Mouse (Mus musculus) limb, embryonic 14.5 days (tissue): ENCODE data around the gene Ubtd2. TPM values are rescaled to one million over a fixed set of nuclear protein-coding genes. Genes with fewer than 3 reads are reported as not detected.
"Not testable (repeated sequence)": the region's sequence is repeated elsewhere in the genome, so short reads cannot be mapped to it uniquely, and the experiment has no call there.

ENCODE experiments used
- ATAC-seq: fragments of 200-750 bp; cut with Nextera tagmentation; 2 replicates; pipeline ENCODE4 v1.8.0; 2017; ENCODE audit warnings: low read depth, moderate number of reproducible peaks, moderate TSS enrichment; ENCODE audit not compliant: low FRiP score
- DNase-seq: peaks from one replicate; pipeline ENCODE4 v3.0.0-alpha.2; 2015; ENCODE audit warnings: low spot score
- H3K27ac ChIP-seq: fragments of 300-500 bp; sonication (generic); replicated peaks from 2 replicates; pipeline ENCODE4 v1.5.1; 2014; ENCODE audit warnings: low read depth, mild to moderate bottlenecking, low read length, moderate library complexity, mixed read lengths
- H3K27me3 ChIP-seq: fragments of 300-500 bp; sonication (generic); 2 replicates; pipeline ENCODE4 v1.6.1; 2014; ENCODE audit warnings: low read length, mixed read lengths; ENCODE audit not compliant: control insufficient read depth, insufficient read depth
- H3K36me3 ChIP-seq: fragments of 300-500 bp; sonication (generic); 2 replicates; pipeline ENCODE4 v1.6.1; 2014; ENCODE audit warnings: mild to moderate bottlenecking, low read length, moderate library complexity, mixed read lengths; ENCODE audit not compliant: control insufficient read depth, insufficient read depth
- H3K4me1 ChIP-seq: fragments of 300-500 bp; sonication (generic); 2 replicates; pipeline ENCODE4 v1.6.1; 2014; ENCODE audit warnings: antibody characterized with exemption, low read length, mixed read lengths; ENCODE audit not compliant: control insufficient read depth, insufficient read depth
- H3K4me2 ChIP-seq: fragments of 300-500 bp; sonication (generic); replicated peaks from 2 replicates; pipeline ENCODE4 v1.6.1; 2014; ENCODE audit warnings: low read depth, mild to moderate bottlenecking, low read length, moderate library complexity; ENCODE audit not compliant: severe bottlenecking
- H3K4me3 ChIP-seq: fragments of 300-500 bp; sonication (generic); replicated peaks from 2 replicates; pipeline ENCODE4 v1.5.1; 2014; ENCODE audit warnings: low read length
- H3K9ac ChIP-seq: fragments of 300-500 bp; sonication (generic); 2 replicates; pipeline ENCODE4 v1.6.1; 2014; ENCODE audit warnings: mild to moderate bottlenecking, low read depth, low read length, moderate library complexity; ENCODE audit not compliant: severe bottlenecking
- H3K9me3 ChIP-seq: fragments of 300-500 bp; sonication (generic); 2 replicates; pipeline ENCODE4 v1.6.1; 2016; ENCODE audit warnings: low read length; ENCODE audit not compliant: control insufficient read depth
- POLR2A ChIP-seq: fragments of 200-500 bp; IDR thresholded peaks from 2 replicates; pipeline ENCODE4 v1.8.0; 2012; ENCODE audit warnings: inconsistent platforms, mild to moderate bottlenecking, moderate library complexity, borderline replicate concordance; ENCODE audit not compliant: insufficient read depth, insufficient read length; ENCODE audit errors: extremely low read depth
- WGBS: fragments of 180-500 bp; shearing (Covaris S2); extraction: QIAGEN DNeasy Blood & Tissue Kit; methylation state at CpG from one replicate; pipeline ENCODE4 v1.1.7; 2014; 5-methylcytosine and 5-hydroxymethylcytosine counted together
- polyA plus RNA-seq, 2 experiments: library from polyadenylated mRNA; depleted of rRNA in 1 of 2; stranded (reverse) in 1 of 2; unstranded in 1 of 2; fragments of >200 nt; fragmentation: Nextera tagmentation in 1 of 2; extraction: Ambion mirVana in 1 of 2; gene quantifications; 2 replicates each; pipeline versions ENCODE4 v1.2.1 to v1.2.3; 2012 to 2014

Ubtd2 gene
- polyA plus RNA-seq, 2 experiments, result 78.1 to 107 TPM

DNA sequence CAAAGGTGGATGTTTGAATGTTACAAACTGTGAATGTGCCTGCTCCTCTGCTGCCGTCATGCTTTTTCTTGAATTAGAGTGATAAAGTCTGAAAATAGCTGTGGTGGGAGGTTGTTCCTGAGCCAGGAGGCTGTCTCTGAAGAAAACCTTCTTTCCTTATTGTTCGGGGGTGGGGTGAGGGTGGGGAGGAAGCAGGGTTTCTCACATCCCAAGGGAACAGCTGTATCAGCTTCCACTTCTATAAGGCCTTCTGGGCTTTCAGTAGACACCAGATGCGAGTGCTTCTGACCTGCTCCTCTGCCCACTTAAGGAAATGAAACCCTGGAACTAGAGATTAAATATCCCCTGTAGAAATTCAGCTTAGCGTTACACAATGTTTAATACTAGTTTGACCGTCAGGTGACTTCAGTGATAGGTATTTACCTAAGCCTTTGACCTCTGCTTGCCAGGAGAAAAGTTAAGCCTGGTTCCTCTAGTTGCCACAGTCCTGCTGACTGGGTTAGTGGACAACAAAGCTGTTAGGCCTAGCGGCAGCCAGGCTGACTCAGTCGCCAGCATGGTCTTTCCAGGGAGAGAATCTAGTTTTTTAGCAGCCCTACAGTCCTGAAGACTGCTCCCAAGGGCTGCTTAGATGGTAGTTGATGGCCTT is 50.0 kb downstream of the Ubtd2 start:
- Histone ChIP-seq H3K4me2 (no peak overlapping the region), H3K27me3 (no peaks in the 10 kb centered on the region), H3K4me1 (no peaks in the 10 kb centered on the region), H3K9me3 (no peaks in the 10 kb centered on the region), H3K27ac (no peak overlapping the region), H3K4me3 (no peak overlapping the region), H3K36me3 (peaks cover 25% of the 10 kb centered on the region), H3K9ac (no peak overlapping the region)
- no peak for TF ChIP-seq POLR2A
- WGBS, result 75% methylated on average over 7 of the region's 7 CpGs
- DNase-seq (no peak), ATAC-seq (no peak)

DNA sequence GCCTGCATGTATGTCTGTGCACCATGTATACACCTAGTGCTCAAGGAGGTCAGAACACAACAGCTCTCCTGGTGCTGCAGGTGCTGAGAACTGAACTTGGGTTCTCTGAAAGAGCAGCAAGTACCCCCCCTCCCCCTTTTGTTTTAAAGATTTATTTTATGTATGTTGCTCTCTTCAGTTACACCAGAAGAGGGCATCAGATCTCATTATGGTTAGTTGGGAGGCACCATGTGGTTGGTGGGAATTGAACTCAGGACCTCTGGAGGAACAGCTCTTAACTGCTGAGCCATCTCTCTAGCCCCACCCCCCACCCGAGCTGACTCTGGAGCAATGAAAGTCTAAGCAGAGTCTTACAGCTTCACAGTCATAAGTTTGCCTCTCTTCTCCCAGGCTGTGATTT is 55.8 kb downstream of the Ubtd2 start:
- TF ChIP-seq POLR2A, result no peak
- 65% methylated on average over 1 of the region's 1 CpGs for WGBS

DNA sequence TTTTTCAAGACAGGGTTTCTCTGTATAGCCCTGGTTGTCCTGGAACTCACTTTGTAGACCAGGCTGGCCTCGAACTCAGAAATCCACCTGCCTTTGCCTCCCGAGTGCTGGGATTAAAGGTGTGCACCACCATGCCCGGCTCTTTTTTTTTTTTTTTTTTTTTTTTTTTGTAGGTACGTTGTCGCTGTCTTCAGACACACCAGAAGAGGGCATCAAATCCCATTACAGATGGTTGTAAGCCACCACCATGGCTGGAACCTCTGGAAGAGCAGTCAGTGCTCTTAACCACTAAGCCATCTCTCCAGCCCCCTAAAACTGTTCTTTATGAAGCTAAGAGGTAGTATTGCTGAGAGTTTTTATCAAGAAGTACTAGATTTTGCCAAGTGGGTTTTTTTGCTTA is 59.7 kb downstream of the Ubtd2 start:
- DNase-seq, H3K9ac ChIP-seq, H3K4me1 ChIP-seq, H3K27ac ChIP-seq, H3K27me3 ChIP-seq, H3K4me2 ChIP-seq, H3K9me3 ChIP-seq, ATAC-seq, H3K4me3 ChIP-seq: not testable (repeated sequence)
- 85% methylated on average over 5 of the region's 5 CpGs for WGBS
- H3K36me3 ChIP-seq, result peaks cover 42% of the 10 kb centered on the region

More for the DNA sequence above, 55.8 kb downstream of the Ubtd2 start:
- Histone ChIP-seq H3K4me2 (no peak overlapping the region), H3K27me3 (no peaks in the 10 kb centered on the region), H3K36me3 (peaks cover 16% of the 10 kb centered on the region), H3K4me1 (no peaks in the 10 kb centered on the region), H3K9me3 (no peaks in the 10 kb centered on the region), H3K27ac (no peak overlapping the region), H3K4me3 (no peak overlapping the region), H3K9ac (no peak overlapping the region)
- ATAC-seq (no peak), DNase-seq (no peak)

DNA sequence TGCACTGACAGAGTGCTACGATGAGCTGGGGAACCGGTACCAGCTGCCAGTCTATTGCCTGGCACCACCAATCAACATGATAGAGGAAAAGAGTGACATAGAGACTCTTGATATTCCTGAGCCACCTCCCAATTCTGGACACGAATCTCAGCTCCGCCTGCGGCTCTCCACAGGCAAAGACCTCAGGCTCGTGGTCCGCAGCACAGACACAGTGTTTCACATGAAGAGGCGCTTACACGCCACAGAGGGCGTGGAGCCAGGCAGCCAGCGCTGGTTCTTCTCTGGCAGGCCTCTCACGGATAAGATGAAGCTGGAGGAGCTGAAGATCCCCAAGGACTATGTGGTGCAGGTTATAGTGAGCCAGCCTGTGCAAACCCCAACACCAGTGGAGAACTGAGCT is 60.9 kb downstream of the Ubtd2 start:
- Histone ChIP-seq H3K27ac (no peak overlapping the region), H3K36me3 (peaks cover 42% of the 10 kb centered on the region), H3K4me1 (no peaks in the 10 kb centered on the region), H3K9ac (no peak overlapping the region), H3K4me2 (no peak overlapping the region), H3K4me3 (no peak overlapping the region), H3K9me3 (no peaks in the 10 kb centered on the region), H3K27me3 (no peaks in the 10 kb centered on the region)
- 92% methylated on average over 12 of the region's 12 CpGs for WGBS
- DNase-seq (no peak), ATAC-seq (no peak)
- TF ChIP-seq POLR2A, result no peak

DNA sequence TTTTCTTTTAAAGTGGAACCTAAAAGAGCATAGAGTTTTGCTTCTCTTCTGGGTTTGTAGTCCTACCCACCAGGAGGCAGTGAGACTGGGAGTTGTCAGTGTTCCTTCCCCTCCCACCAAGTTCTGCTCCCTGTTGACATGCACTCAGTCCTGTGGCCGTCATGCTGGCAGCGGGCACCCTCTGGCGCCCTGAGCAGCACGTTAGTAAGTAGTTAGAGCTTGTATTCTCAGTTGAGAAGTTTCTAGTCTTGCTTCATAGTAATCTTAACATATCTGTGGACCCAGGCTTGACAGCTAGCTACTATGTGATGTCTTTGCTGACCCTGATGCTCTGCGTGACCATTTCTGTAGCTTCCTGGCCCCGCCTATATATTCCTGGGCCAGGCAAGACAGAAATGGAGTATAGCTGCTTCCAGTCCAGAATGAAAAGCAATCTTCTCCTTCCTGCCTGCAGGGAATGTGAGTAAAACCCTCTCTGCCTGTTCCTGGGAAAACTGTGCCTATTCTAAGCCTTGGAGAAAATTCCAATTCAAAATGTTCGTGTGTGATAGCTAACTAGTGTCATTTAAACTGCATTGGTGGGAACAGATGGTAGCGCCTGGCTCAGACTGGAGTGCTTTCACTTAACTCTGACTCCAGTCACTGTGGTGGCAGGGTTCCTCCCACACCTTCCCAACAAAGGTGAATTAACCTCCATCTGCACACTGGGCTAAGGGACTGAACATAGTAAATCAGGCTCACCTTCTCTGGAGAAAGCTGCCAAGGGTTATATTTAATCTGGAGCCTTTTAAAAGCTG is 61.9 kb downstream of the Ubtd2 start:
- ATAC-seq (no peak), DNase-seq (no peak)
- no peak overlapping the region for H3K4me3 ChIP-seq
- peaks cover 36% of the 10 kb centered on the region for H3K36me3 ChIP-seq
- no peaks in the 10 kb centered on the region for H3K27me3 ChIP-seq
- H3K9me3 ChIP-seq, result no peaks in the 10 kb centered on the region
- TF ChIP-seq POLR2A, result no peak
- no peak overlapping the region for H3K27ac ChIP-seq
- H3K4me1 ChIP-seq, result no peaks in the 10 kb centered on the region
- H3K4me2 ChIP-seq, result no peak overlapping the region
- H3K9ac ChIP-seq, result no peak overlapping the region
- 84% methylated on average over 8 of the region's 8 CpGs for WGBS
